Mouse (Mus musculus) kidney, embryonic 14.5 days (tissue): ENCODE measurements at regions not wholly inside any gene's neighbourhood (a gene's known extent, or its start where the extent isn't known, plus 50 kb on each side); places are given as distances from the start of the nearest gene placed in this dataset.

ENCODE experiments used
- ATAC-seq: fragments of 200-750 bp; cut with Nextera tagmentation; 2 replicates; pipeline ENCODE4 v1.8.0; 2017; ENCODE audit warnings: moderate number of reproducible peaks, mild to moderate bottlenecking, moderate TSS enrichment, moderate library complexity; ENCODE audit not compliant: low FRiP score, low TSS enrichment
- H3K27ac ChIP-seq: fragments of 300-500 bp; sonication (generic); 2 replicates; pipeline ENCODE4 v1.5.1; 2014; ENCODE audit warnings: low read depth, mild to moderate bottlenecking, low read length, moderate library complexity, mixed read lengths
- H3K27me3 ChIP-seq: fragments of 300-500 bp; sonication (generic); 2 replicates; pipeline ENCODE4 v1.6.1; 2014; ENCODE audit warnings: mild to moderate bottlenecking, low read length; ENCODE audit not compliant: control insufficient read depth, insufficient read depth
- H3K36me3 ChIP-seq: fragments of 300-500 bp; sonication (generic); 2 replicates; pipeline ENCODE4 v1.6.1; 2014; ENCODE audit warnings: low read length, mixed read lengths; ENCODE audit not compliant: control insufficient read depth, insufficient read depth
- H3K4me1 ChIP-seq: fragments of 300-500 bp; sonication (generic); 2 replicates; pipeline ENCODE4 v1.6.1; 2014; ENCODE audit warnings: low read length, mixed read lengths; ENCODE audit not compliant: control insufficient read depth, insufficient read depth
- H3K4me2 ChIP-seq: fragments of 300-500 bp; sonication (generic); replicated peaks from 2 replicates; pipeline ENCODE4 v1.6.1; 2014; ENCODE audit warnings: low read depth, mild to moderate bottlenecking, low read length
- H3K4me3 ChIP-seq: fragments of 300-500 bp; sonication (generic); 2 replicates; pipeline ENCODE4 v1.5.1; 2014; ENCODE audit warnings: mild to moderate bottlenecking, low read length
- H3K9ac ChIP-seq: fragments of 300-500 bp; sonication (generic); 2 replicates; pipeline ENCODE4 v1.6.1; 2014; ENCODE audit warnings: low read depth, mild to moderate bottlenecking, low read length, moderate library complexity
- H3K9me3 ChIP-seq: fragments of 300-500 bp; sonication (generic); 2 replicates; pipeline ENCODE4 v1.6.1; 2016; ENCODE audit warnings: low read length; ENCODE audit not compliant: control insufficient read depth
- WGBS: fragments of 180-500 bp; shearing (Covaris S2); extraction: QIAGEN DNeasy Blood & Tissue Kit; methylation state at CpG from one replicate; pipeline ENCODE4 v1.1.7; 2014; 5-methylcytosine and 5-hydroxymethylcytosine counted together

DNA sequence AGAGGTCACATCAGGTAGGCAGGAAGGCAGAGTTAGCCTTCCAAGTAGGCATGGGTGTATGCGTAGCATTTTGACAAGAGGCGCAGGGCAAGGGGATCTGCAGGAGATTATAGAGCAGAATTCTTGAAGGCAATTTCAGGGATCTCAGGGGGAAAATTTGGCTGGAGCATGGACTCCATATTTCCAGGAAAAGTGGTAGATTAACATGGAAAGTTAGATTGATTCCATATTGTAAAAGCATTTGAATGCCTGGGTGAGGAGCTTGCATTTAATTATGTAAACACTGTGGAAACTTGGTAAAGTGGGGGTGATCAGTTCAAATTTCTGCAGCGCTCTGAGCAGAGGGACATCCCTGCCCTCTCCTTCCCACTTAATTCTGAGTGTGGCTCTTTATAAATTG lies 146.7 kb downstream of the Pax3 start:
- no peaks in the 10 kb centered on the region for H3K27me3 ChIP-seq
- no peak overlapping the region for H3K4me3 ChIP-seq
- no peak overlapping the region for H3K27ac ChIP-seq
- WGBS, result 90% methylated on average over 3 of the region's 3 CpGs
- no peaks in the 10 kb centered on the region for H3K9me3 ChIP-seq
- no peak overlapping the region for H3K9ac ChIP-seq
- H3K4me2 ChIP-seq, result no peak overlapping the region
- no peaks in the 10 kb centered on the region for H3K4me1 ChIP-seq
- H3K36me3 ChIP-seq, result no peaks in the 10 kb centered on the region
- no peak for ATAC-seq

DNA sequence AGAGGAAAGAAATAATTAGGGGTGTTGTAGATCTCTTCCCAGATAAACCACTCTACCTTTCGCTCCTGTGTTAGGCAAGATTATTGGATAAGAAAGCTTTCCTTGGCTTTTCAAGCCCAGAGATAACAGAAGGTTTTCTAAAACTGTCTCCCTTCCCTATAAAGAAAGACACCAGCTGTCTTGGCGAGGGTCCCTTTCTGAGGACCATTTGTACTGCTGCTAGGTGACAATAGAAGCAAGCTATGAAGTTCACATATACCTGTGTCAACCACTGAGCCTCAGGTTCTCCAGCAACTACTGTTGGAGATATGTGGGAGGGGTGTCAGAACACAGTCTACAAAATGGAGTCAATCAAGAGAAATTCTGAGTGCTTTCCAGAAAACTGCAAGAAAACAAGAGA lies 164.6 kb downstream of the Pax3 start:
- ATAC-seq, result no peak
- no peak overlapping the region for H3K4me3 ChIP-seq
- no peak overlapping the region for H3K9ac ChIP-seq
- 72% methylated on average over 2 of the region's 2 CpGs for WGBS
- no peaks in the 10 kb centered on the region for H3K4me1 ChIP-seq
- no peak overlapping the region for H3K27ac ChIP-seq
- no peaks in the 10 kb centered on the region for H3K27me3 ChIP-seq
- H3K9me3 ChIP-seq, result no peaks in the 10 kb centered on the region
- no peaks in the 10 kb centered on the region for H3K36me3 ChIP-seq
- H3K4me2 ChIP-seq, result no peak overlapping the region

DNA sequence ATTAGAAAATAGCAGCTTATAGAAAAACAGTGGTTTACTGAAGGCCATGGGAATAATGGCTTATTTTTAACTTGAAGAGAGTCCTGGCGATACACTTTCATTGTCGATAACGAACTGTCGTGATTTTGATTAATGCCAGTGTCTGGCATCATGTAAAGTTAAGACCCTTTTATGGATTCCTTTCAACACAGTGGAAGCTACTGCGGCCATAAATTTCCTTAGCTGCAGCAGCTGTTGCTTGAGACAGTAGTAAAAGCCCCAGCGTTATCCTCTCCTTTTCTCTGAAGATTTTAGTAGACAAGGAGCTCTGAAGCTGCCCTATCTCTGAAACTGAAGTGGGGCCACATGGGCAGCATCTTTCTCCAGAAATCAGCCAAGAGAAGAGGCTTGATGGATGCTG lies 175.2 kb downstream of the Pax3 start:
- WGBS, result 18% methylated on average over 6 of the region's 6 CpGs
- H3K27me3 ChIP-seq, result peaks cover 59% of the 10 kb centered on the region
- H3K4me3 ChIP-seq, result no peak overlapping the region
- H3K9me3 ChIP-seq, result no peaks in the 10 kb centered on the region
- no peak overlapping the region for H3K4me2 ChIP-seq
- no peak for ATAC-seq
- no peaks in the 10 kb centered on the region for H3K4me1 ChIP-seq
- H3K36me3 ChIP-seq, result no peaks in the 10 kb centered on the region
- no peak overlapping the region for H3K9ac ChIP-seq
- H3K27ac ChIP-seq, result no peak overlapping the region

DNA sequence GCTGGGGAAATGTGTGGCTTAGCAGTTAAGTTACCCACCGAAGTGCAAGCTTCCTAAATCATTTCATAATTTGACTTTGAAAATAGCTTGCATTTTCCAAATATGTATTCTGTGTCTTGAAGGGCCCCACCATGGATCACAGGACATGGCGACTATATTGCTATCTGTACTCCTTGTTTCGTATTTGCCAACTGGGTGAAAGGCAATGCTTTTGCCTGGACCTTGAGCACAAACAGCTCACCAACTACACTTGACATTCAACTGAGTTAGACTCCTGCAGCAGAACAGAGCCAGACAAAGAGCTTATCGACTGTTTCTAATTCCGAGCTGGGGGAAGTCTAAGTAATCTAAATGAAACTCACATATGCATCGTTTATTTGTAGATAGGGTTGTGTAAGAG lies 175.9 kb downstream of the Pax3 start:
- Histone ChIP-seq H3K36me3 (no peaks in the 10 kb centered on the region), H3K9me3 (no peaks in the 10 kb centered on the region), H3K4me1 (no peaks in the 10 kb centered on the region), H3K27me3 (peaks cover 64% of the 10 kb centered on the region), H3K9ac (no peak overlapping the region), H3K4me2 (no peak overlapping the region), H3K4me3 (no peak overlapping the region), H3K27ac (no peak overlapping the region)
- no peak for ATAC-seq
- WGBS, result 82% methylated on average over 6 of the region's 6 CpGs

GRCm38 (mm10) chr1:78017949-78018617 lies 178.9 kb downstream of the Pax3 start:
- Histone ChIP-seq H3K4me3 (no peak overlapping the region), H3K27ac (no peak overlapping the region), H3K9ac (no peak overlapping the region), H3K4me1 (no peaks in the 10 kb centered on the region), H3K4me2 (no peak overlapping the region), H3K36me3 (no peaks in the 10 kb centered on the region), H3K27me3 (peaks cover 67% of the 10 kb centered on the region), H3K9me3 (no peaks in the 10 kb centered on the region)
- 81% methylated on average over 6 of the region's 6 CpGs for WGBS
- ATAC-seq, result no peak

GRCm38 (mm10) chr1:78016541-78017267 lies 180.2 kb downstream of the Pax3 start:
- no peak for ATAC-seq
- H3K36me3 ChIP-seq, result no peaks in the 10 kb centered on the region
- H3K9me3 ChIP-seq, result no peaks in the 10 kb centered on the region
- WGBS, result 17% methylated on average over 18 of the region's 18 CpGs
- no peak overlapping the region; the same call in 1 of the 2 replicates for H3K4me2 ChIP-seq
- no peaks in the 10 kb centered on the region for H3K4me1 ChIP-seq
- H3K4me3 ChIP-seq, result no peak overlapping the region
- H3K27ac ChIP-seq, result no peak overlapping the region
- H3K27me3 ChIP-seq, result peaks cover 65% of the 10 kb centered on the region
- peak overlapping the region; percentile 14; the same call in 1 of the 2 replicates for H3K9ac ChIP-seq

DNA sequence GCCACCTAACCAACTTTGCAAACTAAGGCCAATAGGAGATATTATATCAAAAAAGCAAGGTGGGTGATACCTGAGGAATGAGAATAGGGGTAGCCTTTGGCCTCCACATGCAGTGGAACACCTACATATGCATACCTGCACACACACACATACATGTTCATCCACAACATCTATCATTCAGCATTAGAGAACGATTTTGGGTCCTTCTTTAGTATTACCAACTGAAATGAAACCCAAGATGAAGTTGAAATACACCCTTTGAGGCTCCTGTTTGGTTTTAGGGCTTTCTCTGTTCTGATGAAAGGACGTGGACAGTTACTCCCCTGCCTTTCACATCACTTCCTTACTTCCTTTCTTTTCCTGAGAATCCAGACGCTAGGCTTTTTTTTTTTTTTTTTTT lies 180.9 kb downstream of the Pax3 start:
- Histone ChIP-seq H3K4me1 (no peaks in the 10 kb centered on the region), H3K9me3 (no peaks in the 10 kb centered on the region), H3K9ac (no peak overlapping the region), H3K27me3 (peaks cover 66% of the 10 kb centered on the region), H3K4me3 (no peak overlapping the region), H3K4me2 (no peak overlapping the region), H3K27ac (no peak overlapping the region), H3K36me3 (no peaks in the 10 kb centered on the region)
- no peak for ATAC-seq
- 33% methylated on average over 3 of the region's 3 CpGs for WGBS

DNA sequence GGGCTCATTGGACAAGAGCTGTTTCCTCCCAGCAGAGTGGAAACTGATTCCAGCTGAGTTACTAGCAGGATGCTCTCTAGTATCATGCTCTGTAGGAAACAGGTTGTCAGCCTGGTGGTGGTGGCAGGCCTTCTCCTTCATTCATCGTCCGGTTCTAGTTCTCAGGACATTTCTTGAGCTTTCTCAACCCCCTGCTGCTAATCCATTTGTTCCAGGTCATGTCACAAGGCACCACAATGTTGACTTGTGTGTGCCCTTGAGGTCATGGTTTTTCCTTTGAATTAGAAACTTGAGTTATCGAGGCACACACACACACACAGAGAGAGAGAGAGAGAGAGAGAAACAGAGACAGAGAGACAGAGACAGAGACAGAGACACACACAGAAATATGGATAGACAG lies 183.5 kb downstream of the Pax3 start:
- no peak overlapping the region for H3K4me3 ChIP-seq
- H3K36me3 ChIP-seq, result no peaks in the 10 kb centered on the region
- 9% methylated on average over 3 of the region's 3 CpGs for WGBS
- H3K27ac ChIP-seq, result no peak overlapping the region
- H3K9me3 ChIP-seq, result no peaks in the 10 kb centered on the region
- ATAC-seq, result no peak
- H3K4me2 ChIP-seq, result no peak overlapping the region
- H3K4me1 ChIP-seq, result no peaks in the 10 kb centered on the region
- H3K9ac ChIP-seq, result no peak overlapping the region
- peaks cover 62% of the 10 kb centered on the region for H3K27me3 ChIP-seq

GRCm38 (mm10) chr1:78008811-78009410 lies 188.0 kb downstream of the Pax3 start:
- Histone ChIP-seq H3K27ac (no peak overlapping the region), H3K4me2 (no peak overlapping the region), H3K4me1 (no peaks in the 10 kb centered on the region), H3K4me3 (no peak overlapping the region), H3K36me3 (no peaks in the 10 kb centered on the region), H3K27me3 (peaks cover 37% of the 10 kb centered on the region), H3K9me3 (no peaks in the 10 kb centered on the region), H3K9ac (no peak overlapping the region)
- ATAC-seq, result no peak
- 20% methylated on average over 16 of the region's 16 CpGs for WGBS
